Mouse (Mus musculus) G1E (cell line): Measurements from ENCODE around the gene Dclre1a. TPM values are rescaled to one million over a fixed set of nuclear protein-coding genes. Genes with fewer than 3 reads are reported as not detected.

ENCODE experiments used
- ATAC-seq: 2 replicates; pipeline ENCODE4 v1.8.0; 2016; ENCODE audit warnings: mild to moderate bottlenecking; ENCODE audit not compliant: insufficient number of reproducible peaks, poor library complexity, low FRiP score, severe bottlenecking; ENCODE audit errors: extremely low read depth
- DNase-seq: peaks from one replicate; pipeline ENCODE4 v3.0.0; 2012; ENCODE audit warnings: low spot score
- H3K27me3 ChIP-seq: 2 replicates; pipeline ENCODE4 v1.6.1; 2012; ENCODE audit warnings: mild to moderate bottlenecking, low read length, inconsistent platforms; ENCODE audit not compliant: insufficient read depth
- H3K36me3 ChIP-seq: replicated peaks from 2 replicates; pipeline ENCODE3; 2012; ENCODE audit warnings: mild to moderate bottlenecking, inconsistent platforms
- H3K4me1 ChIP-seq: 2 replicates; pipeline ENCODE4 v1.6.1; 2012; ENCODE audit warnings: low read depth, low read length, inconsistent platforms, mixed read lengths; ENCODE audit not compliant: insufficient read depth
- H3K4me3 ChIP-seq: 2 replicates; pipeline ENCODE4 v1.5.1; 2012; ENCODE audit warnings: low read depth, mild to moderate bottlenecking, inconsistent platforms, low read length, moderate library complexity, mixed read lengths
- H3K9me3 ChIP-seq: replicated peaks from 2 replicates; pipeline ENCODE4 v1.6.1; 2012; ENCODE audit warnings: inconsistent platforms
- CTCF ChIP-seq: IDR thresholded peaks from 2 replicates; pipeline ENCODE4 v1.5.1; 2012; ENCODE audit warnings: low read depth, low read length, inconsistent platforms, mixed read lengths
- GATA1 ChIP-seq: IDR thresholded peaks from 2 replicates; pipeline ENCODE4 v1.6.1; 2012; ENCODE audit warnings: borderline replicate concordance, low read length, inconsistent platforms, mixed read lengths
- GATA2 ChIP-seq: IDR thresholded peaks from 2 replicates; pipeline ENCODE4 v1.6.1; 2012; ENCODE audit warnings: low read depth, low read length, inconsistent platforms, borderline replicate concordance
- POLR2AphosphoS5 ChIP-seq: IDR thresholded peaks from 2 replicates; pipeline ENCODE4 v1.6.1; 2012; ENCODE audit warnings: low read depth, low read length, inconsistent platforms; ENCODE audit not compliant: insufficient replicate concordance
- TAL1 ChIP-seq: conservative IDR thresholded peaks from 2 replicates; pipeline ENCODE4 v1.6.1; 2012; ENCODE audit warnings: low read depth, low read length, inconsistent platforms, mixed read lengths
- polyA plus RNA-seq: library from polyadenylated mRNA; stranded (reverse); fragments of >175 nt; gene quantifications from 2 replicates; pipeline ENCODE4 v1.2.3, GENCODE M21; 2012
- total RNA-seq, 2 experiments: library from RNA; stranded (forward) in 1 of 2; stranded (reverse) in 1 of 2; fragments of 200-1000 nt in 1 of 2; fragments of >200 nt in 1 of 2; fragmentation: Nextera tagmentation in 1 of 2; gene quantifications; 2 replicates each; pipeline ENCODE4 v1.2.3; 2014 to 2017

The Dclre1a gene
- total and polyA plus RNA-seq, 3 experiments = 4.2 to 76.8 (median 32.4) TPM

- Histone ChIP-seq H3K9me3 (no peaks in the 10 kb centered on the region), H3K4me3 (no peak overlapping the region), H3K4me1 (peaks cover 41% of the 10 kb centered on the region), H3K36me3 (peaks cover 58% of the 10 kb centered on the region), H3K27me3 (no peaks in the 10 kb centered on the region)
- no peak for ATAC-seq
- no peak for DNase-seq
- TF ChIP-seq TAL1 = no peak
- TF ChIP-seq CTCF = no peak
- no peak for TF ChIP-seq GATA1
- no peak for TF ChIP-seq POLR2AphosphoS5
- no peak for TF ChIP-seq GATA2
Observed at GRCm38 (mm10) chr19:56544681-56545388, 3.2 kb downstream of the Dclre1a start.

DNA sequence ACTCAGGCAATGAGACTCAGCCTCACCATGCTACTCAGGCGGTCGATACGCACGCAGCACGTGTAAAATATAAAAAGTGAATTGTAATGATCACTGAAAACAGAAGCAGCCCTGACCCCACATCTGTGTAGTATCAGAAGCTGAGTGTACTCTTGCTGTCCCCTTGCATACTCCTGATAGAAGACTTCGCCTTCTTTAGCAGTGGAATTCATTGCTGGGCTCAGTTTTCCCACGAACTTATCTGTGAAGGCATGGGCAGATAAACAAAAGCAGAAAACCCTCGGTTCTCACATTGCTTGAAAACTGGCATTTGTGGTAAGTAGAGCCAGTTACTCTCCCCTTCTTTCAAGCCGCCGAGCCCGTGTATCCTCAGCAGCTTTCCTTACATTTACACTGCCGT, 4.7 kb downstream of the Dclre1a start:
- TF ChIP-seq TAL1 = no peak
- TF ChIP-seq POLR2AphosphoS5 = no peak
- no peak for TF ChIP-seq CTCF
- no peak for TF ChIP-seq GATA1
- TF ChIP-seq GATA2 = no peak
- H3K27me3 ChIP-seq = no peaks in the 10 kb centered on the region
- DNase-seq (no peak), ATAC-seq (no peak)
- no peak overlapping the region for H3K4me3 ChIP-seq
- peaks cover 33% of the 10 kb centered on the region for H3K4me1 ChIP-seq
- H3K36me3 ChIP-seq = peaks cover 66% of the 10 kb centered on the region
- H3K9me3 ChIP-seq = no peaks in the 10 kb centered on the region

DNA sequence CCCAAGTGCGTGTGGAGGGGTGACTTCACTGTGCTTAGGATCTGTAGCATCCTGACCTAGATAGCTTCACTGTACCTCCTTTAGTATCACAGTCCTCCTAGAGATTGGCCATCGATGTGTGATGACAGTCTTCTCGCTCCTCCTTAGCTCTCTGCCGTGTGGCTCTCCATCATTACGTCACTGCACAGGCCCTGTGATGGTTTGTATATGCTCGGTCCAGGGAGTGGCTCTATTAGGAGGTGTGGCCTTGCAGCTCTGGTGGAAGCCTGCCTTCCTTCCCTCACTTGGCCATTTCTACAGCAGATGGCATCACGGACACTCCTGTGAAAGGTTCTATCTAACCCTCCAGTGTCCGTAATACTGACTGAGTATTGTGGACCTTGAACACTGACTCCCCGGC, 12.3 kb downstream of the Dclre1a start:
- Histone ChIP-seq H3K4me3 (no peak overlapping the region), H3K9me3 (no peaks in the 10 kb centered on the region), H3K27me3 (no peaks in the 10 kb centered on the region), H3K36me3 (peaks cover 87% of the 10 kb centered on the region), H3K4me1 (peaks cover 9% of the 10 kb centered on the region; the same call in 1 of the 2 replicates)
- ATAC-seq (no peak), DNase-seq (no peak)
- TF ChIP-seq GATA1 (no peak), CTCF (no peak), GATA2 (no peak), POLR2AphosphoS5 (no peak), TAL1 (no peak)

DNA sequence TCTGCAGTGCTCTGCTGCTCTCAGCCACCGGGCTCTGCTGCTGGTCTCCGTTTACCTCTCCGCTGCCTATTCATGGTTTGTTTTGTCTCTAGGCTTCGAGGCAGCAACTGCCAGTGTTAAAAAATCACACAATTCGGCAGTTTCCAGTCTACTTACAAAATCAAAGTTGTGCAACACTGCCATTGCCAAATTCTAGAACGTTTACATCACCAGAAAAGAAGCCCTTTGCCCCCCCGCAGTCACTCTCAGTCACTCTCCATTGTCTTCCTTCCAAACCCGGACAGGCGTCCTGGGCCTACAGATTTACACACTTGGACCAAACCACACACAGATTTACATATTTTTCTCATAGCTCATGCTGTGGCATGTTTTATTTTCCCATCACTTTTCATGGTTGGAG, 13.0 kb downstream of the Dclre1a start:
- Histone ChIP-seq H3K36me3 (peaks cover 80% of the 10 kb centered on the region), H3K4me3 (no peak overlapping the region), H3K27me3 (no peaks in the 10 kb centered on the region), H3K9me3 (no peaks in the 10 kb centered on the region), H3K4me1 (peaks cover 7% of the 10 kb centered on the region; the same call in 1 of the 2 replicates)
- TF ChIP-seq GATA2 (no peak), POLR2AphosphoS5 (no peak), TAL1 (no peak), CTCF (no peak), GATA1 (no peak)
- DNase-seq = no peak
- no peak for ATAC-seq

GRCm38 (mm10) chr19:56534337-56534736, 13.7 kb downstream of the Dclre1a start:
- Histone ChIP-seq H3K9me3 (no peaks in the 10 kb centered on the region), H3K4me3 (no peak overlapping the region), H3K4me1 (peaks cover 7% of the 10 kb centered on the region; the same call in 1 of the 2 replicates), H3K27me3 (no peaks in the 10 kb centered on the region), H3K36me3 (peaks cover 76% of the 10 kb centered on the region)
- no peak for TF ChIP-seq GATA1
- DNase-seq (no peak), ATAC-seq (no peak)

GRCm38 (mm10) chr19:56533291-56534071, 14.5 kb downstream of the Dclre1a start:
- H3K27me3 ChIP-seq = no peaks in the 10 kb centered on the region
- no peak for DNase-seq
- no peak for ATAC-seq
- H3K9me3 ChIP-seq = no peaks in the 10 kb centered on the region
- peaks cover 7% of the 10 kb centered on the region; the same call in 1 of the 2 replicates for H3K4me1 ChIP-seq
- peaks cover 71% of the 10 kb centered on the region for H3K36me3 ChIP-seq
- TF ChIP-seq GATA2 (no peak), POLR2AphosphoS5 (no peak), TAL1 (no peak), GATA1 (no peak), CTCF (no peak)
- no peak overlapping the region for H3K4me3 ChIP-seq
